ENCODE assay signal across 8 mouse cellular contexts in genomic region chr3:145653191-145653940, GRCm38 (mm10). TPM values are rescaled to one million over a fixed set of nuclear protein-coding genes. Genes with fewer than 3 reads are reported as not detected.
A peak's percentile ranks its signal among the peaks of the same experiment; 100 is the strongest.
DNase-seq lines count a peak whose midpoint lies in the region; ATAC-seq and TF ChIP-seq lines count a peak whose summit lies in the region.

No protein-coding gene starts in this region.

- intact Hi-C loops in heart, postnatal 25 days (cut with DNase I) = loop anchor here (5.0 kb wide), 1 partner anchor 269 kb away; the partner anchor contains the start of gene Bcl10

- H3K9ac ChIP-seq in ES-Bruce4 (ENCODE audit: low read depth, poor library complexity, severe bottlenecking) = peak overlapping the region; percentile 63
- peak overlapping the region; percentile 48 for H3K9ac ChIP-seq in forebrain, embryonic 15.5 days (replicated peaks)

- peak; percentile 70 for DNase-seq in adrenal gland, adult 8-10 months
- DNase-seq in heart, postnatal 25 days (ENCODE audit: low spot score) = peak; percentile 77
- DNase-seq in kidney, postnatal 4 days = peak; percentile 84 to 91
- peak; percentile 87 to 91 for DNase-seq in lung, postnatal 4 days
- DNase-seq in right cerebral cortex, postnatal 14 days = peak; percentile 61

- no peaks in the 10 kb centered on the region for H3K9me3 ChIP-seq in ES-Bruce4 (replicated peaks; ENCODE audit: control insufficient read depth, insufficient read depth, low read length, poor library complexity, severe bottlenecking)
- no peaks in the 10 kb centered on the region for H3K9me3 ChIP-seq in forebrain, embryonic 15.5 days

- TF ChIP-seq EP300 in ES-Bruce4 (IDR thresholded peaks at IDR 0.05; ENCODE audit: insufficient read depth, low read depth, low read length) = no peak

- no peak overlapping the region for H3K27ac ChIP-seq in ES-Bruce4 (ENCODE audit: insufficient read depth, low read length)
- no peak overlapping the region for H3K27ac ChIP-seq in forebrain, embryonic 15.5 days (replicated peaks)

- H3K36me3 ChIP-seq in ES-Bruce4 (ENCODE audit: control insufficient read depth, insufficient read depth, low read length, poor library complexity, severe bottlenecking) = no peaks in the 10 kb centered on the region; the same call in 1 of the 2 replicates
- H3K36me3 ChIP-seq in forebrain, embryonic 15.5 days = no peaks in the 10 kb centered on the region

- H3K4me1 ChIP-seq in ES-Bruce4 (ENCODE audit: control insufficient read depth, insufficient read depth, low read length) = peaks cover 3% of the 10 kb centered on the region
- peaks cover 53% of the 10 kb centered on the region for H3K4me1 ChIP-seq in forebrain, embryonic 15.5 days

- WGBS in forebrain, embryonic 15.5 days = 2% methylated on average over 53 of the region's 53 CpGs

- peak overlapping the region; percentile 76 for H3K4me2 ChIP-seq in forebrain, embryonic 15.5 days (replicated peaks)

- ATAC-seq in forebrain, embryonic 15.5 days (replicated peaks) = peak; percentile 12
- ATAC-seq in monocyte, adult 5-6 weeks (replicated peaks; ENCODE audit: insufficient number of reproducible peaks, low FRiP score, low TSS enrichment, poor library complexity, severe bottlenecking) = no peak

- no peak for TF ChIP-seq POLR2A in ES-Bruce4 (IDR thresholded peaks at IDR 0.05; ENCODE audit: insufficient read depth, low read length)

- TF ChIP-seq CTCF in ES-Bruce4 (IDR thresholded peaks at IDR 0.05; ENCODE audit: low read depth, low read length) = no peak

- H3K4me3 ChIP-seq in ES-Bruce4 (ENCODE audit: low read depth, low read length) = peak overlapping the region; percentile 44
- H3K4me3 ChIP-seq in forebrain, embryonic 15.5 days = peak overlapping the region; percentile 40

- H3K27me3 ChIP-seq in ES-Bruce4 (ENCODE audit: control insufficient read depth, insufficient read depth, low read length, poor library complexity, severe bottlenecking) = no peaks in the 10 kb centered on the region
- H3K27me3 ChIP-seq in forebrain, embryonic 15.5 days = peaks cover 7% of the 10 kb centered on the region

RNA-seq across cellular contexts. Expression of gene Ccn1, which starts 3.6 kb away (rescaled TPM):
- polyA plus RNA-seq in ES-Bruce4 (2011; ENCODE audit: insufficient read depth, insufficient read length, low read depth, missing spikeins) = 204 and 217 TPM in 2 replicates
- 10 to 100 TPM in 2 of 4 experiments, 1 to 10 TPM in 2; 7.9 to 16.9 (median 11.3) TPM for total RNA-seq in adrenal gland, adult 8-10 months (2022)
- polyA plus RNA-seq in forebrain, embryonic 15.5 days (2015; fragmentation: Nextera tagmentation; extraction: Ambion mirVana) = 27.2 and 30.1 TPM in 2 replicates
- 10 to 100 TPM; 46.8 to 75.2 TPM for total RNA-seq in heart, postnatal 25 days (2021)
- total RNA-seq in monocyte, adult 5-6 weeks (2017) = not detected in 3 replicates
